In the genomic region with DNA sequence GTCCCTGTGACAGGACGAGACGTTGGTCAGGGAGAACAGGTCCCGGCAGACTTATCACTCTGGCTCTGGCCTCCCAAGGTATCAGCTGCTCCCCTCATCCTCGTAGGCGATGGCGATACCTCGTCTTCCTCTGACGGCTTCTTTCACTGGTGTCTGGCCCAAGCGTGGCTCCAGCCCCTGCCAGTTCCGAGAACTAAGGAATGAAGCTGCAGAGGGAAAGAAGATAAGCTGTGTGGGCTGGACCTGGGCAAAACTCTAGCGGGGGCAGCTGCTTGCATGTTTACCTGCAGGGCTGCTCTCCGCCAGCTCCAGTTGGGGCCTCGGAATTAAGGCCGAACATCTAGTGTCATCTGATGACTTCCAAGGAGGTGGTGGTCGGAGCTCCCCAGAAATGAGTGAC, we compare ENCODE assay signal across 18 mouse cellular contexts. TPM values are rescaled to one million over a fixed set of nuclear protein-coding genes. Genes with fewer than 3 reads are reported as not detected.
DNase-seq lines count a peak whose midpoint lies in the region; ATAC-seq lines count a peak whose summit lies in the region.
"Had no signal": no experiment of that assay in that cellular context is flagged by ENCODE, and none has a peak within 500 bp of the region (broad histone marks: within the 10 kb centered on the region; RNA-seq: fewer than 3 reads in every experiment).

No protein-coding gene starts in this region.

- H3K4me1 ChIP-seq in midbrain, embryonic 10.5 days, result peaks cover 46% of the 10 kb centered on the region
- peaks cover 25% of the 10 kb centered on the region for H3K4me1 ChIP-seq in midbrain, embryonic 16.5 days (ENCODE audit: control insufficient read depth, insufficient read depth, low read length)

- 0 out of 2 replicates have a peak overlapping the region, but pooled peaks have one; percentile 11 for H3K4me3 ChIP-seq in midbrain, embryonic 10.5 days
- no peak overlapping the region for H3K4me3 ChIP-seq in midbrain, embryonic 16.5 days (ENCODE audit: low read depth, low read length)
- H3K4me3 ChIP-seq: embryonic facial prominence, embryonic 13.5 days; embryonic facial prominence, embryonic 15.5 days; forebrain, embryonic 12.5 days had no signal

- no peak overlapping the region for H3K4me2 ChIP-seq in midbrain, embryonic 16.5 days (ENCODE audit: low read length)
- H3K4me2 ChIP-seq: embryonic facial prominence, embryonic 13.5 days; embryonic facial prominence, embryonic 15.5 days; forebrain, embryonic 12.5 days had no signal

- peaks cover 41% of the 10 kb centered on the region for H3K36me3 ChIP-seq in midbrain, embryonic 10.5 days
- peaks cover 6% of the 10 kb centered on the region for H3K36me3 ChIP-seq in midbrain, embryonic 16.5 days (ENCODE audit: control insufficient read depth, insufficient read depth, low read length)

- ATAC-seq in midbrain, embryonic 16.5 days, result no peak
- ATAC-seq: forebrain, embryonic 14.5 days; forebrain, embryonic 16.5 days had no signal

- peak; percentile 55 for DNase-seq in cerebellum, adult 9-11 months
- no peak for DNase-seq in cerebellum, postnatal 25 days
- no peak for DNase-seq in midbrain, embryonic 10.5 days (ENCODE audit: low spot score)
- DNase-seq: adrenal gland, adult 2 months; adrenal gland, postnatal 10 days; adrenal gland, postnatal 25 days; cerebellum, adult 11 months; cerebellum, adult 18-20 months; cerebellum, adult 8-10 months; cerebellum, postnatal 14 days; embryo, embryonic 11 days had no signal

- 0 out of 2 replicates have a peak, but pooled peaks cover 2% of the 10 kb centered on the region for H3K27me3 ChIP-seq in midbrain, embryonic 10.5 days (ENCODE audit: low read depth, poor library complexity, severe bottlenecking)
- H3K27me3 ChIP-seq in midbrain, embryonic 16.5 days (ENCODE audit: control insufficient read depth, insufficient read depth, low read depth, low read length), result no peaks in the 10 kb centered on the region
- H3K27me3 ChIP-seq: embryonic facial prominence, embryonic 13.5 days; embryonic facial prominence, embryonic 15.5 days; forebrain, embryonic 12.5 days had no signal

- no peak overlapping the region for H3K9ac ChIP-seq in midbrain, embryonic 16.5 days (ENCODE audit: low read depth, low read length)
- H3K9ac ChIP-seq: embryonic facial prominence, embryonic 13.5 days; embryonic facial prominence, embryonic 15.5 days; forebrain, embryonic 12.5 days had no signal

- no peaks in the 10 kb centered on the region for H3K9me3 ChIP-seq in midbrain, embryonic 10.5 days (replicated peaks)
- H3K9me3 ChIP-seq in midbrain, embryonic 16.5 days (replicated peaks; ENCODE audit: control insufficient read depth, low read length, poor library complexity, severe bottlenecking), result no peaks in the 10 kb centered on the region
- H3K9me3 ChIP-seq: embryonic facial prominence, embryonic 13.5 days; embryonic facial prominence, embryonic 15.5 days; forebrain, embryonic 10.5 days; forebrain, embryonic 12.5 days had no signal

- H3K27ac ChIP-seq in midbrain, embryonic 10.5 days (replicated peaks), result no peak overlapping the region
- no peak overlapping the region for H3K27ac ChIP-seq in midbrain, embryonic 16.5 days (ENCODE audit: low read length)
- H3K27ac ChIP-seq: embryonic facial prominence, embryonic 13.5 days; embryonic facial prominence, embryonic 15.5 days; forebrain, embryonic 10.5 days; forebrain, embryonic 12.5 days had no signal

- 92% methylated on average over 15 of the region's 15 CpGs for WGBS in midbrain, embryonic 10.5 days
- WGBS in midbrain, embryonic 16.5 days, result 92% methylated on average over 15 of the region's 15 CpGs

RNA-seq across cellular contexts. Expression of a gene that starts 2.3 kb away (rescaled TPM):
- 193 and 213 TPM in 2 replicates for polyA plus RNA-seq in midbrain, embryonic 10.5 days (2016; fragmentation: Nextera tagmentation; extraction: Ambion mirVana)
- polyA plus RNA-seq in midbrain, embryonic 16.5 days (2015; fragmentation: Nextera tagmentation; extraction: Ambion mirVana), result 581 and 673 TPM in 2 replicates

RNA-seq across cellular contexts. Expression of a gene that starts 2.4 kb away (rescaled TPM):
- polyA plus RNA-seq in midbrain, embryonic 10.5 days (2016; fragmentation: Nextera tagmentation; extraction: Ambion mirVana), result 27.9 and 30.9 TPM in 2 replicates
- polyA plus RNA-seq in midbrain, embryonic 16.5 days (2015; fragmentation: Nextera tagmentation; extraction: Ambion mirVana), result 21.2 and 23.1 TPM in 2 replicates

RNA-seq across cellular contexts. Expression of a gene that starts 6.2 kb away (rescaled TPM):
- polyA plus RNA-seq in midbrain, embryonic 10.5 days (2016; fragmentation: Nextera tagmentation; extraction: Ambion mirVana), result 24.8 and 27.9 TPM in 2 replicates
- 58.8 and 65.5 TPM in 2 replicates for polyA plus RNA-seq in midbrain, embryonic 16.5 days (2015; fragmentation: Nextera tagmentation; extraction: Ambion mirVana)

RNA-seq across cellular contexts. Expression of a gene that starts 17.1 kb away (rescaled TPM):
- 1.1 and 2.2 TPM in 2 replicates for polyA plus RNA-seq in midbrain, embryonic 10.5 days (2016; fragmentation: Nextera tagmentation; extraction: Ambion mirVana)
- polyA plus RNA-seq in midbrain, embryonic 16.5 days (2015; fragmentation: Nextera tagmentation; extraction: Ambion mirVana), result 2.3 and 2.4 TPM in 2 replicates

RNA-seq across cellular contexts. Expression of a gene that starts 25.3 kb away (rescaled TPM):
- 66.5 and 80.5 TPM in 2 replicates for polyA plus RNA-seq in midbrain, embryonic 10.5 days (2016; fragmentation: Nextera tagmentation; extraction: Ambion mirVana)
- 66.9 and 69.5 TPM in 2 replicates for polyA plus RNA-seq in midbrain, embryonic 16.5 days (2015; fragmentation: Nextera tagmentation; extraction: Ambion mirVana)
